Mouse (Mus musculus): ENCODE measurements around the gene Psmb10. TPM values are rescaled to one million over a fixed set of nuclear protein-coding genes. Genes with fewer than 3 reads are reported as not detected.

The Psmb10 gene
- polyA plus RNA-seq, 1 experiment from 2014 or later: 81.6 TPM

- peak overlapping the region; percentile 85 for H3K27ac ChIP-seq
- H3K4me2 ChIP-seq: peak overlapping the region; percentile 94
- peaks cover 40% of the 10 kb centered on the region for H3K4me1 ChIP-seq (replicated peaks)
- peak overlapping the region; percentile 85 for H3K9ac ChIP-seq
- peak; percentile 84 for DNase-seq
- peak; percentile 80 for ATAC-seq (ENCODE audit: low read depth)
- peak overlapping the region; percentile 80 for H3K4me3 ChIP-seq (replicated peaks)
- WGBS (ENCODE audit: insufficient replicate concordance): 0% methylated on average over 30 of the region's 30 CpGs
- H3K36me3 ChIP-seq: peaks cover 27% of the 10 kb centered on the region
- no peaks in the 10 kb centered on the region for H3K9me3 ChIP-seq (replicated peaks)
- no peaks in the 10 kb centered on the region for H3K27me3 ChIP-seq
Measured at GRCm38 (mm10) chr8:105936866-105937475, 1.3 kb downstream of the Psmb10 start.

- H3K36me3 ChIP-seq: peaks cover 18% of the 10 kb centered on the region
- H3K27ac ChIP-seq: peak overlapping the region; percentile 78
- peak overlapping the region; percentile 80 for H3K4me3 ChIP-seq (replicated peaks)
- DNase-seq: no peak
- peak overlapping the region; percentile 85 for H3K9ac ChIP-seq
- H3K9me3 ChIP-seq (replicated peaks): no peaks in the 10 kb centered on the region
- no peaks in the 10 kb centered on the region for H3K27me3 ChIP-seq
- 17% methylated on average over 7 of the region's 7 CpGs for WGBS (ENCODE audit: insufficient replicate concordance)
- no peak for ATAC-seq (ENCODE audit: low read depth)
- peaks cover 40% of the 10 kb centered on the region for H3K4me1 ChIP-seq (replicated peaks)
- peak overlapping the region; percentile 94 for H3K4me2 ChIP-seq
Measured at GRCm38 (mm10) chr8:105935863-105936603, 2.2 kb downstream of the Psmb10 start.

DNA sequence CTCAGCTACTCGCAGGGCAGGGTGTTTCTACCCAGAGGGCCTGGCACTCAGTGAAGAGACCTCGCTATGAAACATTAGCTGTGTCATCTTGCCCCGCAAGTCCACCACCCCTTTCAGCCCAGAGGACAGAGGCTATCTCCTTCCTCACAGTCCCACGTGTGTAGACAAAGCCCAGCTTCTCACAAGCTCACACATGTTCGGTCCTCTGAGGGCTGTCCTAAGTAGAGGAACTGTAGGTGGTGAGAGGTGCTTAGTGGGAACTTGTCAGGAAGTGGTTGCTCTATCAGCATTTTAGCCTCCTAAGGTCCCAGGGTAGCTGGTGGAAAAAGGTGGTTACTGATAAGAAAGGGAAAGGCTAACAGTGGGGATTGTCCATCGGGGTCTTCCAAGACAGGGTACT, 3.1 kb downstream of the Psmb10 start:
- DNase-seq (no peak), ATAC-seq (ENCODE audit: low read depth) (peak; percentile 5)
- 14% methylated on average over 6 of the region's 6 CpGs for WGBS (ENCODE audit: insufficient replicate concordance)
- H3K27me3 ChIP-seq: no peaks in the 10 kb centered on the region
- H3K9me3 ChIP-seq (replicated peaks): no peaks in the 10 kb centered on the region
- H3K27ac ChIP-seq: peak overlapping the region; percentile 78
- peak overlapping the region; percentile 94 for H3K4me2 ChIP-seq
- H3K9ac ChIP-seq: peak overlapping the region; percentile 85
- peaks cover 17% of the 10 kb centered on the region for H3K36me3 ChIP-seq
- peaks cover 42% of the 10 kb centered on the region for H3K4me1 ChIP-seq (replicated peaks)
- H3K4me3 ChIP-seq (replicated peaks): no peak overlapping the region

DNA sequence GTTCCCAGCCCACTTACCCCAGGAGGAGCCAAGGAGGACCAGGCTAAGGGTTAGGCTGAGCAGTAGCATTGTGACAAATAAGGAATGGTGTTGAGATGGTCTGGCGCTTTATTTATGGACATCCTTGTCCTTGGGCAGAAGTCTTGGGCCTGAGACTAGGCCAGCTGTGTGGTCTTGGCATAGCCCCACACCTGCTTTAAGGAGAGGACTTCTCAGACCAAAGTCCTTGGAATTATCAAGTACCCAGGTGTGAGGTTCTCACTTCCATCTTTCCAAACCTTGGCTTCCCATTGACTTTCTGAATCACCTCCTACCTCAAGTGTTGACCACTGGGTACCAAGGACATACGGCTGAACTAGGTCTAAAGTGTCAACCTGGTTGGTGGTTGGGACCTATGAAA, 4.5 kb downstream of the Psmb10 start, which contains the start of gene Ctrl:
Gene Ctrl, minus strand, starts transcription at position 101 of the 400 bp plus-strand sequence.
- ATAC-seq (ENCODE audit: low read depth): no peak
- peaks cover 40% of the 10 kb centered on the region for H3K4me1 ChIP-seq (replicated peaks)
- H3K27me3 ChIP-seq: no peaks in the 10 kb centered on the region
- H3K36me3 ChIP-seq: peaks cover 19% of the 10 kb centered on the region
- peak within 1 kb of the TSS; percentile 19; the same call in 1 of the 2 replicates for H3K9ac ChIP-seq
- no peak within 1 kb of the TSS for H3K4me2 ChIP-seq
- 86% methylated on average over 2 of the region's 2 CpGs for WGBS (ENCODE audit: insufficient replicate concordance)
- H3K9me3 ChIP-seq (replicated peaks): no peaks in the 10 kb centered on the region
- no peak for DNase-seq
- H3K27ac ChIP-seq: 0 out of 2 replicates have a peak within 1 kb of the TSS, but pooled peaks have one; percentile 17
- H3K4me3 ChIP-seq (replicated peaks): no peak within 1 kb of the TSS

DNA sequence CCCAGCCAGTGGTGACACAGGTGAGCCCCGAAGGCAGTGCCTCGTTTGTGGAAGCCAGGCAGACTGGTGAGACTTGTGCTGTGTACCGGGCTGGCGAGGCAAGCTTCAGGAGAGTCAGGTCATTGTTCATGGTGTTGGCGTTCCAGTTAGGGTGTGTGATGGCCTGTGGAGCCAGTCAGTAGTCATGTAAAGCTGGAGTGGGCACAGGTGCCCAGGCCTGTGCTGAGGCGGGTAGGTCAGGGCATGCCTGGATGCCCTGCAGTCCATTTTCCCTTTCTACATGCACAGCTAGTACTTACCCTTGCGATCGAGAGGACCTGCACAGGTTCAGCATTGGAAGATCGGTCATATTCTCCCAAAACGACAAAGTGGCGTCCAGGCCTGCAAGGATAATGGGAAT, 5.7 kb downstream of the Psmb10 start:
- Histone ChIP-seq H3K9me3 (replicated peaks) (no peaks in the 10 kb centered on the region), H3K9ac (no peak overlapping the region), H3K36me3 (peaks cover 19% of the 10 kb centered on the region), H3K4me2 (no peak overlapping the region), H3K27ac (no peak overlapping the region), H3K4me3 (replicated peaks) (no peak overlapping the region), H3K4me1 (replicated peaks) (peaks cover 28% of the 10 kb centered on the region), H3K27me3 (no peaks in the 10 kb centered on the region)
- no peak for DNase-seq
- 85% methylated on average over 11 of the region's 11 CpGs for WGBS (ENCODE audit: insufficient replicate concordance)
- no peak for ATAC-seq (ENCODE audit: low read depth)

DNA sequence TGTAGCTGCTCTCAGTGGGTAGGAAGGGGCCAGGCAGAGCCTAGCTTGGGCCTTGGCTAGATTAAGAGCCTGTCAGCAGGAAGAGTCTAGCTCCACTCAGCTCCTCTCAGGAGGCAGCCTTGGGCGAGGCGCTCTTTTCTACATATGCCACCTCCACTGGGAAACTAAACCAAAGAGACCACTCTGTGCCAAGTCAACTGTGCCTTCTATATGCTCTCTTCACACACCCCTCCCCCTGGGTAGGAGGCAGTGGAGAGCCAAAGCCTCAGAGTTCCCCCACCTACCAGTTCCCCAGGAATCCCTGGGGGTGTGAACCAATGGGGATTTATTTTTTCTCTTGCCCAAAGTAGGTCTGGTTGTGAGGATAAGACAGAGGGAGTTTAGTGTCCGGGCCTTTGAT, 7.0 kb downstream of the Psmb10 start:
- WGBS (ENCODE audit: insufficient replicate concordance): 77% methylated on average over 3 of the region's 3 CpGs
- no peak for DNase-seq

GRCm38 (mm10) chr8:105930602-105931001, 7.6 kb downstream of the Psmb10 start:
- WGBS (ENCODE audit: insufficient replicate concordance): 21% methylated on average over 8 of the region's 8 CpGs
- peak; percentile 72 for DNase-seq
- H3K9ac ChIP-seq: no peak overlapping the region

More for the DNA sequence above, 7.0 kb downstream of the Psmb10 start:
- H3K36me3 ChIP-seq: peaks cover 19% of the 10 kb centered on the region
- H3K9me3 ChIP-seq (replicated peaks): no peaks in the 10 kb centered on the region
- peaks cover 22% of the 10 kb centered on the region for H3K4me1 ChIP-seq (replicated peaks)
- no peak overlapping the region for H3K4me2 ChIP-seq
- no peaks in the 10 kb centered on the region for H3K27me3 ChIP-seq
- ATAC-seq (ENCODE audit: low read depth): no peak
- H3K9ac ChIP-seq: no peak overlapping the region
- no peak overlapping the region for H3K27ac ChIP-seq
- no peak overlapping the region for H3K4me3 ChIP-seq (replicated peaks)

GRCm38 (mm10) chr8:105925123-105925522, 13.1 kb downstream of the Psmb10 start:
- Histone ChIP-seq H3K36me3 (peaks cover 12% of the 10 kb centered on the region), H3K9ac (no peak overlapping the region), H3K4me3 (replicated peaks) (no peak overlapping the region), H3K4me1 (replicated peaks) (0 out of 2 replicates have a peak, but pooled peaks cover 4% of the 10 kb centered on the region), H3K27ac (no peak overlapping the region), H3K27me3 (no peaks in the 10 kb centered on the region), H3K9me3 (replicated peaks) (no peaks in the 10 kb centered on the region), H3K4me2 (no peak overlapping the region)
- WGBS (ENCODE audit: insufficient replicate concordance): 66% methylated on average over 3 of the region's 3 CpGs
- no peak for DNase-seq
- no peak for ATAC-seq (ENCODE audit: low read depth)

More at GRCm38 (mm10) chr8:105930602-105931001, 7.6 kb downstream of the Psmb10 start:
- peaks cover 19% of the 10 kb centered on the region for H3K36me3 ChIP-seq
- no peak overlapping the region for H3K27ac ChIP-seq
- H3K4me2 ChIP-seq: no peak overlapping the region
- ATAC-seq (ENCODE audit: low read depth): peak; percentile 39; the same call in 1 of the 2 replicates
- H3K4me3 ChIP-seq (replicated peaks): no peak overlapping the region
- no peaks in the 10 kb centered on the region for H3K27me3 ChIP-seq
- no peaks in the 10 kb centered on the region for H3K9me3 ChIP-seq (replicated peaks)
- H3K4me1 ChIP-seq (replicated peaks): peaks cover 15% of the 10 kb centered on the region

DNA sequence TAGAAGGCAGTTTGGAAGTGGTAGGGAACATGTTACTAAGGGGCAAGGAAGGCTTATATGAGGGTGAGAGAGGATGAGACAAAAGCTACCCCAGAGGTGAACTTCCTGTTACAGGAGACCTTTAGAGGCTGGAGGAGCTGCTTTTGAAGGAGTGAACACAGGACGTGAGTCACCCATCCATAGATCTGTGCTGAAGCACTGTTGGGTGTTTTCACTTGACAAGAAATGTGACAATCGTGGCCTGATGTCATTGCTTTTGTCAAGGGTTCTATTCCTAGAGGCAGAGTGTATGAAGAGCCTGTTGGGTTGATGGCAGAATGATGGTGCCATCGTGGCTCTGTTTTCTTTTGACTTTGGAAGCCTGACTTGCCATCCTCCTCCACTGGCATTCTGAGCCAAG, 18.9 kb downstream of the Psmb10 start:
- DNase-seq (no peak), ATAC-seq (ENCODE audit: low read depth) (no peak)
- Histone ChIP-seq H3K4me2 (no peak overlapping the region), H3K27ac (no peak overlapping the region), H3K4me1 (replicated peaks) (0 out of 2 replicates have a peak, but pooled peaks cover 3% of the 10 kb centered on the region), H3K4me3 (replicated peaks) (no peak overlapping the region), H3K27me3 (no peaks in the 10 kb centered on the region), H3K36me3 (peaks cover 8% of the 10 kb centered on the region; the same call in 1 of the 2 replicates), H3K9me3 (replicated peaks) (no peaks in the 10 kb centered on the region), H3K9ac (no peak overlapping the region)
- WGBS (ENCODE audit: insufficient replicate concordance): 59% methylated on average over 3 of the region's 3 CpGs

DNA sequence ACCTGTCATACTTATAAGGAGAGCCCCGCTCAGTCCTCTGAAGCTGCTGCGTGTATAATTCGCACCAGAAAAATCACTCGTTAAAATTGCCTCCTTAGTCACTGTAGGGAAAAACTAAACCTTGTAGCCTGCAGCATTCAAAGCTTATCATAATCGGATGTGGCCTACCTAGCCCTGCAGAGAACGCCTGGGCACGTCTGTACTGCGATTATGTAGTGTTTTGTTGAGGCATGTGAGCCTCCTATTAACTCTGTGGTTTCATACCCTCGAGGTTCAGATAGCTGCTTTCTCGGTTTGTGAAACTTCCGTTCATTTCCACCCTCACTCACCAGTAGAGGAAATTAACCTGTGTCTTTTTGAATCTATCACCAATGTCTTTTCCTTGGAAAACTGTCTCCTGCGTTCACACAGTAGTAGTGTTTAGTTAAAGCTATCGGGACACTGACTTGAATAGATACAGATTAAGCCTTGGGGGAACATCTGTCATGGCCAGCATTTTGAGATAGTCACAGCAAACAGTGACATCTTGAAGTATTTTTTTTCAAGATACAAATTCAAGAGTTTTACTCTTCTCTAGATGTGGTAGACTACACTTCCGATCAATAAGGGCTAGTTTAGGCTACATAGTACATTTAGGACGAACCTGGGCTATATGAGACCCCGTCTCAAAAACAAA, 37.2 kb downstream of the Psmb10 start:
- H3K4me2 ChIP-seq: peak overlapping the region; percentile 90
- ATAC-seq (ENCODE audit: low read depth): peak; percentile 64
- peaks cover 26% of the 10 kb centered on the region for H3K4me1 ChIP-seq (replicated peaks)
- H3K27ac ChIP-seq: peak overlapping the region; percentile 94
- peak overlapping the region; percentile 98 for H3K4me3 ChIP-seq (replicated peaks)
- H3K36me3 ChIP-seq: no peaks in the 10 kb centered on the region
- H3K9me3 ChIP-seq (replicated peaks): no peaks in the 10 kb centered on the region
- WGBS (ENCODE audit: insufficient replicate concordance): 13% methylated on average over 16 of the region's 16 CpGs
- H3K27me3 ChIP-seq: no peaks in the 10 kb centered on the region
- DNase-seq: peak; percentile 48
- H3K9ac ChIP-seq: peak overlapping the region; percentile 99
